Mouse (Mus musculus): ENCODE results near the gene Lcp1. TPM values are rescaled to one million over a fixed set of nuclear protein-coding genes. Genes with fewer than 3 reads are reported as not detected.

Gene Lcp1
- total RNA-seq, 2 experiments from 2014 or later = 1.7 to 2.3 TPM

DNA sequence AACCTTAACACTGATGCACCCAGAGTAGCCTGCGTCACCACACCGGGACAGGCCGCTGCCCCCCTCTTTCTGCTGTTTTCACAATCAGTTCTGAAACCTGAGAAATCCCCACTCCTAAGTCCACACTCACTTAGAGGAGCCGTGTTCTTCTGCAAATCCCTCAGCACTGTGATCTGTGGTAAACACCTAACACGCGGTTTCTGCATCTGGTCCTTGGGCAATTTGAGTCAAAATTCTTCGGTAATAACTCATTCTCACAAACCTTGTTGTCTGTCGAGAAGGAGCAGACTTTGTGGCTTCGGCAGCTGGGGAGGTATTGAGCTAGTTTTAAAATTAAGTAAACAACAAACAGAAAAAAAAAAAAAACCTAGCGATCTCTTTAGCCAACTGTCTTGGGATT lies 62.0 kb downstream of the Lcp1 start:
- Histone ChIP-seq H3K27ac (no peak overlapping the region), H3K4me3 (no peak overlapping the region)
- no peak for TF ChIP-seq CTCF (IDR thresholded peaks at IDR 0.05)
- DNase-seq = no peak
- intact Hi-C loops (cut with DNase I) = no loop called here

DNA sequence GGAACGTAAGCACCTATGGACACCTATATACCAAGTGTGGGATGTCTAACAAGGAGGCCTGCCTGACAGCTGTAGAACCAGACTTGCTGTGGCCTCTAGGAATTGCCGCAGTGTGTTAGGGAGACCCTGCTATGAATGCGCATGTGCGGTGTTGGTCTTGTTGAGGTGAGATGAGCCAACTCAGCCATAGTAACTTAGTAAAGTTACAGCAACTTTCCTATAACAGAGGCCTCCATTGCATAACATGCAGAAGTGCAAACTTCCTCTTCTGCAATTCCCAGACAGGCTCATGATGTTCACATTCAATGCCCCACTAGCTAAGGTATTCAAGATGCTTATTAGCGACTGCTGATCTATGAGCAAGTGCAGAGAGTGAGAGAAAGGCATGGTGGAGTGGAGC lies 64.6 kb downstream of the Lcp1 start:
- no peak for TF ChIP-seq CTCF (IDR thresholded peaks at IDR 0.05)
- intact Hi-C loops (cut with DNase I) = no loop called here
- Histone ChIP-seq H3K27ac (no peak overlapping the region), H3K4me3 (no peak overlapping the region)
- no peak for DNase-seq

DNA sequence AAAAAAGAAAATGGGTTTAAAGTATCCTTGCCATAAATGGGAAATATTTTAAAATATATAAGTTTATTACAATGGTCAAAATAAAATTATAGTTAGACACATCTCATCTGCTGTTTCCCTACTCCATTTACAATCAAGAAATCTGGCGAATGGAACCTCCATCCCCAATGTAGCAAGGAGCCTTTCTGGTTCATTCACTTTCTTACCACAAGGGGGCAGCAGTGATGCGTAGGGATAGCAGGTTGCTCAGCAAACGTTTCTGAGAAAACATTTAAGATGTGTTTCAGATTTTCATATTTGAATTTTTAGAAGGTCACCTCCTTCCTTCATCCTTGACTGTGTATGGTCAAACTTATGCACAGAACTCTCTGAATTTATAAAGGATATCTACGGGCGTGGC lies 66.1 kb downstream of the Lcp1 start:
- no peak for DNase-seq
- Histone ChIP-seq H3K27ac (no peak overlapping the region), H3K4me3 (no peak overlapping the region)
- intact Hi-C loops (cut with DNase I) = no loop called here
- TF ChIP-seq CTCF (IDR thresholded peaks at IDR 0.05) = peak; percentile 83

DNA sequence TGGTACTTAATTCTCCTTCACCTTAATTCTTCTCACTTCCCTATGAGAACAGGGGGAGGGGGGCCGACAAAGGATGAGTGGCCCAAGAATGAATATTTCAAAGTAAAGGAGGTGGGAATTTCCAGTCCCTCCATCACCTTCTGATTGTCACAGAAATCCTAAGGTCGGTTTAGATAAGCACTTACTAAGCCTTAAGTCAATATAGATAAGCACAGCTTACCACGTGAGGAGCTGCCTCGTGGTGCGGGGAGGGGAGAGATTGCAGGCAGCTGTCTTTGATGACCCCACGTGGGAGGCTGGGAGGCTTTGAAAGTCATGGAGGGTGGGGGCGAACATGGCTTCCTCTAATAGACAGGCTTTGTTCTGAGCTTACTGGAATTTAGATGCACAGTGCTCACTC lies 66.8 kb downstream of the Lcp1 start:
- DNase-seq = no peak
- intact Hi-C loops (cut with DNase I) = no loop called here
- Histone ChIP-seq H3K27ac (no peak overlapping the region), H3K4me3 (no peak overlapping the region)
- no peak for TF ChIP-seq CTCF (IDR thresholded peaks at IDR 0.05)

GRCm38 (mm10) chr14:75205363-75206051 lies 74.6 kb downstream of the Lcp1 start:
- TF ChIP-seq CTCF (IDR thresholded peaks at IDR 0.05) = no peak
- DNase-seq = no peak
- intact Hi-C loops (cut with DNase I) = no loop called here
- no peak overlapping the region for H3K4me3 ChIP-seq
- no peak overlapping the region for H3K27ac ChIP-seq

- no peak overlapping the region for H3K27ac ChIP-seq
- intact Hi-C loops (cut with DNase I) = no loop called here
- no peak overlapping the region for H3K4me3 ChIP-seq
- TF ChIP-seq CTCF (IDR thresholded peaks at IDR 0.05) = no peak
- DNase-seq = no peak
Measured at GRCm38 (mm10) chr14:75206307-75206706, 75.4 kb downstream of the Lcp1 start.

GRCm38 (mm10) chr14:75208572-75209151 lies 77.8 kb downstream of the Lcp1 start:
- no peak for DNase-seq
- no peak overlapping the region for H3K4me3 ChIP-seq
- no peak overlapping the region for H3K27ac ChIP-seq
- intact Hi-C loops (cut with DNase I) = no loop called here
- TF ChIP-seq CTCF (IDR thresholded peaks at IDR 0.05) = no peak

DNA sequence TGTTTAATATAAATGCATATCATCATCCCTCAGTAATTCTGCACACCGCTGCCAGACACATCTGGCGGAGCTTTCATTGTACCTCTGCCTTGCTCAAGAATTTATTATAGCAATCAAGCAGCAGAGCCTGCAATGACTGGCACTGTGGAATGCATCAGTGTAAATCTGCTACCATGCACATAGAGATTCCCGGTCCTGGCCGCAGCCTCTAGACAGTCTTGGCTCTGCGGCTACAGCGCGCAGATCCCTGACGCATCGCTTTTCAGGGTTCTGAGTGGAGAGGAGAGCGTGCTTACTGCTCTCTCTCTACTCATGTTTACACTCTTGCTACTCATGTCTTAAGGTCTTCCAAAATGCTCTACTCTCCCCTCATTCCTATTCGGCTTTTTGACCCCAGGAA lies 82.9 kb downstream of the Lcp1 start:
- no peak for DNase-seq
- intact Hi-C loops (cut with DNase I) = no loop called here
- Histone ChIP-seq H3K27ac (no peak overlapping the region), H3K4me3 (no peak overlapping the region)
- no peak for TF ChIP-seq CTCF (IDR thresholded peaks at IDR 0.05)

DNA sequence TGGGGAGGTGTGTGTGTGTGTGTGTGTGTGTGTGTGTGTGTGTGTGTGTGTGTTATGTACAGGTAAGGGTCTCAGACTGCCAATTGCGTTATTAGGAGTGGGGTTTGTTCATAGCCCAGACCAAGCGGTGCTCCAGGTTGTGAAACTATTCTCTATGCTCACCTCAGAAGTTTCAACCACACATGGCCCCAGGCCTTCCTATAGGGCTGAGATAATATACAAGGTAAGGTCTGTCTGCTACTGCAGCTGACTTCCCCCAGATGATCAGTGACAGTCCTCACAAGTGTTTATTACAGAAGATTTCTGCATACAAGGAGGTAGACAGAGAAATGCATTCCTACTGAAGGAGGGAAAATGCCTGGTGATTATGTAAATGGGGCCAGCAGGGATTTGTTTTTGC lies 87.9 kb downstream of the Lcp1 start:
- no peak for TF ChIP-seq CTCF (IDR thresholded peaks at IDR 0.05)
- no peak overlapping the region for H3K4me3 ChIP-seq
- no peak for DNase-seq
- intact Hi-C loops (cut with DNase I) = no loop called here
- H3K27ac ChIP-seq = no peak overlapping the region

DNA sequence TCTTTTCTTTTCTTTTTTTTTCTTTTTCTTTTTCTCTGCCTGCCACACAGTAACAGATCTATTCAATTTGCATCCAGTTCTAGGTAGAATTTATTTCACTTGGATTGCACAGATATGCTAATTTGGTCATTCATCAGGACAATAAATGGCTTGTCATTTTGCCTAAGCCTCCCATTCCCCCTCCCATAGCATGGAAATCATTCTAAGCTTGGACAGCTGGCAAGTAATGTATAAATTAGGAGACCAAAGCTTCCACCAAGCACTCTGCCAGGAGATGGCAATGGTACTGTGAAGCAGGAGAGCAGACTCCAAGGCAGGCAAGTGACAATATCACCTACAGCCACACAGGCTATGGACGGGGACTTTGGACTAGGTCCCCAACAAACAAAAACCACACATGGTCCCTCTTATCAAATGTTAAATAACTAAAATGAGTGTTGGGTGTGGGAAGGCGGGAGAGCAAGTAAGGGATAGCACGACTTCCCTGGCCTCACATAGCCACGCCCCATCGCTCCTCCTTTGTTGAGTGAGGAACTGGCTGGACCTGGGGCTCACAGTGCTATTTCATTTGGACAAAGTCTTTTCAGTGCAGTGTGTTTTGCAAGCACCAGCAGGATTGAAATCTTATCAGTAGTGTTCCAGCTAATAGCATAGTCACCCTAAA lies 88.5 kb downstream of the Lcp1 start:
- TF ChIP-seq CTCF (IDR thresholded peaks at IDR 0.05) = no peak
- intact Hi-C loops (cut with DNase I) = no loop called here
- Histone ChIP-seq H3K4me3 (no peak overlapping the region), H3K27ac (no peak overlapping the region)
- no peak for DNase-seq

DNA sequence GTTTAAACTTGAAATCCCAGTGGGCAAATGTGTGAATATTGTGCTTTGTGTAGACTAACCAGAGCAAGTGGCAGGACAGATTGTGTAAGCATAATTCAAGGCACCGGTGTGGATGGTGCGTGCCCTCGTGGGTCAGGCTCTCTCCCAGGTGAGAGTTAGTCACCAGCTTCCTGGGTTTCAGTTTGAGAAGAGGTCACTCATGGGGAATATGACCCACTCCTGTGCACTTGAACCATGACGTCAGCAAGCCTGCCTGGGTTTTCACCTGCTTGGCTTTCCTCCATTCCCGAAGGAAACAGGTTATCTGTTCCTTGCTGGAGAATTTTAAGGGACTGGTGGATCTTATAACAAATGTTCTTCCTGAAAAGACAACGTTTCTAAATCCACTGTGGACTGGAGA lies 91.5 kb downstream of the Lcp1 start:
- Histone ChIP-seq H3K27ac (no peak overlapping the region), H3K4me3 (no peak overlapping the region)
- no peak for DNase-seq
- intact Hi-C loops (cut with DNase I) = no loop called here
- TF ChIP-seq CTCF (IDR thresholded peaks at IDR 0.05) = no peak

DNA sequence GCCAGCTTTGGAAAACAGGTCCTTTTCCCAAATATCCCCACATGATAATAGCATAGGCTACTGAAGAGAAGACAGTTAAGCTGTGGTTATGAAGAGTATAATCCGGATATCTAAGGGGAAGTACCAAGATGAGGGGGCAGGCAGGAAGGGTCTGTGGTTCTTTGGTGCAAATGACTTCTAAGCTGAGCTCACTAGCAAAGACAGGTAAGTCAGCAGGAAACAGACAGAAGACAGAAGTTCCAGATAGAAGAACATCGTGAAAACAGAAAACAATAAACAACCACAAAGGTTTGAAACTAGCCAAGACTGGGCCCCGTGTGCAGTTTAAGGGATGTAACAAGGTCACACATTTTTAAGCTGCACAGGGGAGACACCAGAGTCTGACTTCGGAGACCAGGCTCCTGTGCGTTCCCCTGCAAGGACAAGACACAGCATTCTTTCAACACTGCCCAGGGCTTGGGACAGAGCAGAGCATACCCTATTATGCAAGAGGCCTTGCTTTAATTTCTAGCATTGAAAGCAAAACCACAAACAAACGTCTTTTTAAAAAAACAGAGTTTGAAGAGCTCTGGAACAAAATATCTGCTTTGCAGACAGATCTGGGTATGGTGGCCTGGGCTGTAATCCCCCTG lies 96.7 kb downstream of the Lcp1 start:
- TF ChIP-seq CTCF (IDR thresholded peaks at IDR 0.05) = no peak
- no peak overlapping the region for H3K27ac ChIP-seq
- intact Hi-C loops (cut with DNase I) = no loop called here
- DNase-seq = no peak
- H3K4me3 ChIP-seq = no peak overlapping the region

DNA sequence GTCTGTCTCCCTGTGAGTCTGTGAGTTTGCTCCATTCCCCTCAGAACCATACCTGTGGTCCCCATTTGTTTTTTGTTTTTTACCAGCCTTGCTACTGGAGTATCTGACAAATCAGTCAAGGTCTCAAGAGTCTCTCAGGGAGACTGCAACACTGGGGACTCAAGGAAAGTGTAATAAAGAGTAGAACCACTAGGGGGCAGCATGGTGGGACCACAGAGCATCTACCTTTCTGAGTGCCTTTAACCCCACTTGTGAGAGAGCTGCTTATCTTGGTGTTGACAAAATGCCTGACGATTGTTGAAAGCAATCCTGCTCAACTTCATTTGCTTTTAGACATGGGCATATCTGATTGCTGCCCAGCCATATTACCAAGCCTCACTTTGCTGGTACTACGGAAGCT lies 98.9 kb downstream of the Lcp1 start:
- peak; percentile 65 for TF ChIP-seq CTCF (IDR thresholded peaks at IDR 0.05)
- Histone ChIP-seq H3K27ac (no peak overlapping the region), H3K4me3 (no peak overlapping the region)
- intact Hi-C loops (cut with DNase I) = no loop called here
- DNase-seq = no peak

All from gastrocnemius, adult 2 months (tissue).